Mouse (Mus musculus) liver, embryonic 12.5 days (tissue): ENCODE data around the gene Tnfaip6. TPM values are rescaled to one million over a fixed set of nuclear protein-coding genes. Genes with fewer than 3 reads are reported as not detected.
"Not testable (repeated sequence)": the region's sequence is repeated elsewhere in the genome, so short reads cannot be mapped to it uniquely, and the experiment has no call there.

Source experiments
- ATAC-seq: fragments of 200-750 bp; cut with Nextera tagmentation; 2 replicates; pipeline ENCODE4 v1.8.0; 2017; ENCODE audit warnings: moderate number of reproducible peaks, mild to moderate bottlenecking, moderate library complexity
- H3K27ac ChIP-seq: fragments of 300-500 bp; sonication (generic); 2 replicates; pipeline ENCODE4 v1.5.1; 2016; ENCODE audit warnings: mild to moderate bottlenecking
- H3K27me3 ChIP-seq: fragments of 300-500 bp; sonication (generic); replicated peaks from 2 replicates; pipeline ENCODE4 v1.6.1; 2016; ENCODE audit warnings: mild to moderate bottlenecking, moderate library complexity
- H3K36me3 ChIP-seq: fragments of 300-500 bp; sonication (generic); 2 replicates; pipeline ENCODE4 v1.6.1; 2016; ENCODE audit warnings: mild to moderate bottlenecking, moderate library complexity
- H3K4me1 ChIP-seq: fragments of 300-500 bp; sonication (generic); 2 replicates; pipeline ENCODE4 v1.6.1; 2016
- H3K4me2 ChIP-seq: fragments of 300-500 bp; sonication (generic); 2 replicates; pipeline ENCODE4 v1.6.1; 2016; ENCODE audit warnings: mild to moderate bottlenecking, moderate library complexity
- H3K4me3 ChIP-seq: fragments of 300-500 bp; sonication (generic); 2 replicates; pipeline ENCODE4 v1.5.1; 2016; ENCODE audit warnings: mild to moderate bottlenecking, moderate library complexity
- H3K9ac ChIP-seq: fragments of 300-500 bp; sonication (generic); 2 replicates; pipeline ENCODE4 v1.6.1; 2016; ENCODE audit warnings: mild to moderate bottlenecking, moderate library complexity
- H3K9me3 ChIP-seq: fragments of 300-500 bp; sonication (generic); replicated peaks from 2 replicates; pipeline ENCODE4 v1.6.1; 2016; ENCODE audit warnings: mild to moderate bottlenecking, moderate library complexity
- WGBS: fragments of 180-500 bp; shearing (Covaris S2); methylation state at CpG from one replicate; pipeline ENCODE4 v1.1.7; 2016; ENCODE audit not compliant: insufficient replicate concordance; 5-methylcytosine and 5-hydroxymethylcytosine counted together
- polyA plus RNA-seq: library from polyadenylated mRNA; unstranded; fragments of >200 nt; fragmentation: Nextera tagmentation; extraction: Ambion mirVana; gene quantifications from 2 replicates; pipeline ENCODE4 v1.2.1, GENCODE M21; 2016

Gene Tnfaip6
- 0.45 and 0.68 TPM in 2 replicates for polyA plus RNA-seq

- H3K9me3 ChIP-seq, result no peaks in the 10 kb centered on the region
- no peaks in the 10 kb centered on the region for H3K4me1 ChIP-seq
- peaks cover 29% of the 10 kb centered on the region for H3K27me3 ChIP-seq
- 3% methylated on average over 17 of the region's 17 CpGs for WGBS
- no peak within 1 kb of the TSS for H3K27ac ChIP-seq
- peak within 1 kb of the TSS; percentile 34 for H3K4me3 ChIP-seq
- no peak for ATAC-seq
- peak within 1 kb of the TSS; percentile 54 for H3K4me2 ChIP-seq
- H3K9ac ChIP-seq, result no peak within 1 kb of the TSS
- no peaks in the 10 kb centered on the region for H3K36me3 ChIP-seq
Observed at GRCm38 (mm10) chr2:52037882-52038281, at the start of gene Tnfaip6. TSS of gene Tnfaip6 (plus strand) at chr2:52038009.

GRCm38 (mm10) chr2:51989559-51989958 is 48.2 kb upstream of the Tnfaip6 start:
- WGBS, result 49% methylated on average over 2 of the region's 2 CpGs

GRCm38 (mm10) chr2:51991447-51991846 is 46.4 kb upstream of the Tnfaip6 start:
- Histone ChIP-seq H3K4me3 (no peak overlapping the region), H3K36me3 (no peaks in the 10 kb centered on the region), H3K4me1 (no peaks in the 10 kb centered on the region), H3K4me2 (no peak overlapping the region), H3K27ac (no peak overlapping the region), H3K9me3 (no peaks in the 10 kb centered on the region), H3K9ac (no peak overlapping the region), H3K27me3 (no peaks in the 10 kb centered on the region)
- WGBS, result 71% methylated on average over 6 of the region's 6 CpGs
- no peak for ATAC-seq

More at GRCm38 (mm10) chr2:51989559-51989958, 48.2 kb upstream of the Tnfaip6 start:
- H3K4me2 ChIP-seq, result no peak overlapping the region
- no peaks in the 10 kb centered on the region for H3K36me3 ChIP-seq
- H3K27ac ChIP-seq, result no peak overlapping the region
- H3K9ac ChIP-seq, result no peak overlapping the region
- H3K4me1 ChIP-seq, result no peaks in the 10 kb centered on the region
- no peak for ATAC-seq
- H3K9me3 ChIP-seq, result no peaks in the 10 kb centered on the region
- H3K27me3 ChIP-seq, result no peaks in the 10 kb centered on the region
- no peak overlapping the region for H3K4me3 ChIP-seq

GRCm38 (mm10) chr2:51999996-52000395 is 37.8 kb upstream of the Tnfaip6 start:
- ATAC-seq, result no peak

GRCm38 (mm10) chr2:52001521-52001920 is 36.3 kb upstream of the Tnfaip6 start:
- Histone ChIP-seq H3K4me2 (no peak overlapping the region), H3K9ac (no peak overlapping the region)
- 78% methylated on average over 8 of the region's 8 CpGs for WGBS

More at GRCm38 (mm10) chr2:51999996-52000395, 37.8 kb upstream of the Tnfaip6 start:
- H3K4me2 ChIP-seq, result no peak overlapping the region
- no peak overlapping the region for H3K9ac ChIP-seq
- no peak overlapping the region for H3K27ac ChIP-seq
- H3K4me1 ChIP-seq, result no peaks in the 10 kb centered on the region
- 50% methylated on average over 7 of the region's 7 CpGs for WGBS
- no peak overlapping the region for H3K4me3 ChIP-seq
- H3K9me3 ChIP-seq, result no peaks in the 10 kb centered on the region
- H3K36me3 ChIP-seq, result no peaks in the 10 kb centered on the region
- H3K27me3 ChIP-seq, result no peaks in the 10 kb centered on the region

GRCm38 (mm10) chr2:52002299-52002698 is 35.5 kb upstream of the Tnfaip6 start:
- not testable (repeated sequence) for H3K27ac ChIP-seq, H3K4me1 ChIP-seq, ATAC-seq, H3K27me3 ChIP-seq, H3K36me3 ChIP-seq, H3K9me3 ChIP-seq, H3K9ac ChIP-seq, H3K4me2 ChIP-seq, H3K4me3 ChIP-seq
- WGBS, result 69% methylated on average over 10 of the region's 10 CpGs

More at GRCm38 (mm10) chr2:52001521-52001920, 36.3 kb upstream of the Tnfaip6 start:
- H3K27me3 ChIP-seq, result no peaks in the 10 kb centered on the region
- no peaks in the 10 kb centered on the region for H3K4me1 ChIP-seq
- no peaks in the 10 kb centered on the region for H3K9me3 ChIP-seq
- H3K36me3 ChIP-seq, result no peaks in the 10 kb centered on the region
- no peak overlapping the region for H3K4me3 ChIP-seq
- H3K27ac ChIP-seq, result no peak overlapping the region
- ATAC-seq, result no peak

- Histone ChIP-seq H3K4me1 (no peaks in the 10 kb centered on the region), H3K9ac (no peak overlapping the region), H3K4me3 (no peak overlapping the region), H3K9me3 (no peaks in the 10 kb centered on the region), H3K27me3 (no peaks in the 10 kb centered on the region), H3K36me3 (no peaks in the 10 kb centered on the region), H3K27ac (no peak overlapping the region), H3K4me2 (no peak overlapping the region)
- ATAC-seq, result no peak
- WGBS, result 73% methylated on average over 3 of the region's 3 CpGs
Observed at GRCm38 (mm10) chr2:52006380-52006779, 31.4 kb upstream of the Tnfaip6 start.

- ATAC-seq, H3K9me3 ChIP-seq, H3K27me3 ChIP-seq, H3K4me2 ChIP-seq, H3K9ac ChIP-seq, H3K4me3 ChIP-seq, H3K4me1 ChIP-seq, H3K27ac ChIP-seq, H3K36me3 ChIP-seq: not testable (repeated sequence)
- WGBS, result 73% methylated on average over 3 of the region's 3 CpGs
Observed at GRCm38 (mm10) chr2:52011820-52012219, 26.0 kb upstream of the Tnfaip6 start.

GRCm38 (mm10) chr2:52013306-52013820 is 24.4 kb upstream of the Tnfaip6 start:
- ATAC-seq, result no peak
- Histone ChIP-seq H3K36me3 (no peaks in the 10 kb centered on the region), H3K27ac (no peak overlapping the region), H3K9me3 (no peaks in the 10 kb centered on the region), H3K9ac (no peak overlapping the region), H3K4me3 (no peak overlapping the region), H3K27me3 (no peaks in the 10 kb centered on the region; the same call in 1 of the 2 replicates), H3K4me2 (no peak overlapping the region), H3K4me1 (no peaks in the 10 kb centered on the region)
- WGBS, result 68% methylated on average over 9 of the region's 9 CpGs

GRCm38 (mm10) chr2:52016361-52016760 is 21.4 kb upstream of the Tnfaip6 start:
- H3K9ac ChIP-seq, result no peak overlapping the region

GRCm38 (mm10) chr2:52027061-52027460 is 10.7 kb upstream of the Tnfaip6 start:
- Histone ChIP-seq H3K27me3 (no peaks in the 10 kb centered on the region), H3K4me1 (no peaks in the 10 kb centered on the region), H3K4me2 (no peak overlapping the region), H3K27ac (no peak overlapping the region), H3K36me3 (no peaks in the 10 kb centered on the region), H3K9ac (no peak overlapping the region), H3K4me3 (no peak overlapping the region), H3K9me3 (no peaks in the 10 kb centered on the region)
- ATAC-seq, result no peak
- 66% methylated on average over 4 of the region's 4 CpGs for WGBS

More at GRCm38 (mm10) chr2:52016361-52016760, 21.4 kb upstream of the Tnfaip6 start:
- ATAC-seq, result no peak
- Histone ChIP-seq H3K4me3 (no peak overlapping the region), H3K36me3 (no peaks in the 10 kb centered on the region), H3K4me1 (no peaks in the 10 kb centered on the region), H3K27ac (no peak overlapping the region), H3K27me3 (no peaks in the 10 kb centered on the region; the same call in 1 of the 2 replicates), H3K9me3 (no peaks in the 10 kb centered on the region), H3K4me2 (no peak overlapping the region)
- WGBS, result 52% methylated on average over 7 of the region's 7 CpGs

GRCm38 (mm10) chr2:52029426-52029825 is 8.4 kb upstream of the Tnfaip6 start:
- 76% methylated on average over 3 of the region's 3 CpGs for WGBS

GRCm38 (mm10) chr2:52031491-52031890 is 6.3 kb upstream of the Tnfaip6 start:
- Histone ChIP-seq H3K4me3 (no peak overlapping the region), H3K36me3 (no peaks in the 10 kb centered on the region), H3K4me1 (no peaks in the 10 kb centered on the region), H3K27ac (no peak overlapping the region), H3K9me3 (no peaks in the 10 kb centered on the region), H3K4me2 (no peak overlapping the region), H3K27me3 (peaks cover 4% of the 10 kb centered on the region; the same call in 1 of the 2 replicates), H3K9ac (no peak overlapping the region)
- WGBS, result 51% methylated on average over 4 of the region's 4 CpGs
- no peak for ATAC-seq

More at GRCm38 (mm10) chr2:52029426-52029825, 8.4 kb upstream of the Tnfaip6 start:
- ATAC-seq, result no peak
- no peak overlapping the region for H3K9ac ChIP-seq
- no peaks in the 10 kb centered on the region; the same call in 1 of the 2 replicates for H3K27me3 ChIP-seq
- no peak overlapping the region for H3K4me3 ChIP-seq
- H3K4me2 ChIP-seq, result no peak overlapping the region
- H3K27ac ChIP-seq, result no peak overlapping the region
- no peaks in the 10 kb centered on the region for H3K4me1 ChIP-seq
- H3K36me3 ChIP-seq, result no peaks in the 10 kb centered on the region
- no peaks in the 10 kb centered on the region for H3K9me3 ChIP-seq
